Comparison of ENCODE assay signal across 12 mouse cellular contexts in genomic region chr9:62427010-62427409, GRCm38 (mm10).
A peak's percentile ranks its signal among the peaks of the same experiment; 100 is the strongest.
DNase-seq lines count a peak whose midpoint lies in the region; ATAC-seq and TF ChIP-seq lines count a peak whose summit lies in the region.
"Had no signal": no experiment of that assay in that cellular context is flagged by ENCODE, and none has a peak within 500 bp of the region (broad histone marks: within the 10 kb centered on the region; RNA-seq: fewer than 3 reads in every experiment).

No protein-coding gene starts in this region.

- no peak for DNase-seq in heart, postnatal 0 days (ENCODE audit: low spot score)
- DNase-seq in heart, adult 8-10 months (ENCODE audit: low spot score) = no peak
- DNase-seq in 416B (ENCODE audit: low read depth) = peak; percentile 60
- DNase-seq in ZHBTc4 (ENCODE audit: low read depth, low spot score) = peak; percentile 48
- DNase-seq in kidney, postnatal 10 days = peak; percentile 52
- DNase-seq in yolk sac, embryonic 10.5 days (ENCODE audit: low spot score) = no peak
- DNase-seq in layer of hippocampus, adult 9-10 months (ENCODE audit: low spot score) = no peak

- no peak for TF ChIP-seq CTCF in heart, postnatal 0 days (IDR thresholded peaks at IDR 0.05; ENCODE audit: low read depth)

- H3K4me1 ChIP-seq in heart, postnatal 0 days (ENCODE audit: control insufficient read depth, insufficient read depth) = no peaks in the 10 kb centered on the region; the same call in 1 of the 2 replicates
- H3K4me1 ChIP-seq in forebrain, embryonic 16.5 days (replicated peaks; ENCODE audit: control insufficient read depth, insufficient read depth, low read length) = no peaks in the 10 kb centered on the region
- H3K4me1 ChIP-seq: hindbrain, embryonic 15.5 days; neural tube, embryonic 13.5 days had no signal

- no peak for TF ChIP-seq EP300 in heart, postnatal 0 days (IDR thresholded peaks at IDR 0.05; ENCODE audit: low read depth)

- H3K4me3 ChIP-seq in heart, postnatal 0 days (ENCODE audit: low read depth, low read length) = no peak overlapping the region
- H3K4me3 ChIP-seq in forebrain, embryonic 16.5 days (replicated peaks; ENCODE audit: low read length) = no peak overlapping the region
- H3K4me3 ChIP-seq: hindbrain, embryonic 15.5 days; liver, embryonic 12.5 days; neural tube, embryonic 13.5 days had no signal

- H3K9ac ChIP-seq in heart, postnatal 0 days (replicated peaks; ENCODE audit: low read depth, low read length) = no peak overlapping the region
- no peak overlapping the region for H3K9ac ChIP-seq in forebrain, embryonic 16.5 days (replicated peaks; ENCODE audit: low read depth, low read length)
- H3K9ac ChIP-seq: hindbrain, embryonic 15.5 days; liver, embryonic 12.5 days; neural tube, embryonic 13.5 days had no signal

- no peaks in the 10 kb centered on the region for H3K27me3 ChIP-seq in heart, postnatal 0 days (ENCODE audit: control insufficient read depth, insufficient read depth, low read length)
- no peaks in the 10 kb centered on the region for H3K27me3 ChIP-seq in forebrain, embryonic 16.5 days (replicated peaks; ENCODE audit: control insufficient read depth, insufficient read depth, low read length)
- H3K27me3 ChIP-seq: hindbrain, embryonic 15.5 days; liver, embryonic 12.5 days; neural tube, embryonic 13.5 days; Patski had no signal

- no peak overlapping the region for H3K4me2 ChIP-seq in heart, postnatal 0 days (ENCODE audit: low read depth, low read length)
- no peak overlapping the region for H3K4me2 ChIP-seq in forebrain, embryonic 16.5 days (ENCODE audit: low read length)
- H3K4me2 ChIP-seq: hindbrain, embryonic 15.5 days; liver, embryonic 12.5 days; neural tube, embryonic 13.5 days had no signal

- WGBS in heart, postnatal 0 days = 67% methylated on average over 8 of the region's 8 CpGs
- WGBS in forebrain, embryonic 16.5 days = 81% methylated on average over 8 of the region's 8 CpGs

- H3K27ac ChIP-seq in heart, postnatal 0 days (ENCODE audit: low read depth) = no peak overlapping the region
- H3K27ac ChIP-seq in forebrain, embryonic 16.5 days (ENCODE audit: low read length) = no peak overlapping the region
- H3K27ac ChIP-seq: hindbrain, embryonic 15.5 days; liver, embryonic 12.5 days; neural tube, embryonic 13.5 days had no signal

- no peaks in the 10 kb centered on the region for H3K9me3 ChIP-seq in heart, postnatal 0 days (replicated peaks; ENCODE audit: control insufficient read depth, low read length)
- no peaks in the 10 kb centered on the region for H3K9me3 ChIP-seq in forebrain, embryonic 16.5 days (ENCODE audit: control insufficient read depth, low read length)
- H3K9me3 ChIP-seq: hindbrain, embryonic 15.5 days; liver, embryonic 12.5 days; neural tube, embryonic 13.5 days had no signal

- ATAC-seq in heart, postnatal 0 days (ENCODE audit: insufficient read depth, low read depth) = 0 out of 2 replicates have a peak, but pooled peaks have one; percentile 12
- no peak for ATAC-seq in forebrain, embryonic 16.5 days
- ATAC-seq: liver, embryonic 12.5 days; Patski had no signal

- peaks cover 6% of the 10 kb centered on the region; the same call in 1 of the 2 replicates for H3K36me3 ChIP-seq in heart, postnatal 0 days (replicated peaks; ENCODE audit: control insufficient read depth, insufficient read depth, low read length)
- H3K36me3 ChIP-seq in forebrain, embryonic 16.5 days (ENCODE audit: control insufficient read depth, insufficient read depth) = peaks cover 36% of the 10 kb centered on the region
- H3K36me3 ChIP-seq: liver, embryonic 12.5 days had no signal

Comparison
In these comparisons a context has a peak if more than half of its experiments do, and no peak if none do; other contexts are left out.
1. DNase-seq: peak in 416B (single experiment), ZHBTc4 (single experiment) and kidney, postnatal 10 days (single experiment); none in heart, postnatal 0 days (single experiment), heart, adult 8-10 months (single experiment), yolk sac, embryonic 10.5 days (single experiment) and layer of hippocampus, adult 9-10 months (single experiment).